Mouse (Mus musculus): ENCODE results near the gene Tmem54.

- no peak for TF ChIP-seq GATA1 (IDR thresholded peaks at IDR 0.05; ENCODE audit: low read length)
- no peak for TF ChIP-seq TAL1 (IDR thresholded peaks at IDR 0.05; ENCODE audit: low read length)
These were observed 17.4 kb downstream of the Tmem54 start for GRCm38 (mm10) chr4:129122719-129123118.

Measured in erythroblast, embryonic 14.5 days (primary cell).